Mouse (Mus musculus) olfactory bulb, adult 2 months (tissue): ENCODE results near the gene Ccdc136. TPM values are rescaled to one million over a fixed set of nuclear protein-coding genes. Genes with fewer than 3 reads are reported as not detected.

Source experiments
- H3K27ac ChIP-seq: fragments of 200-500 bp; 2 replicates; pipeline ENCODE4 v1.5.1; 2012; ENCODE audit warnings: low read depth, low read length; ENCODE audit not compliant: insufficient read depth
- H3K4me1 ChIP-seq: fragments of 200-500 bp; 2 replicates; pipeline ENCODE4 v1.6.1; 2012; ENCODE audit warnings: low read length; ENCODE audit not compliant: control insufficient read depth, insufficient read depth
- H3K4me3 ChIP-seq: fragments of 200-500 bp; 2 replicates; pipeline ENCODE4 v1.5.1; 2012; ENCODE audit warnings: mild to moderate bottlenecking, low read depth, low read length, moderate library complexity; ENCODE audit not compliant: insufficient read depth
- CTCF ChIP-seq: fragments of 200-500 bp; IDR thresholded peaks from 2 replicates; pipeline ENCODE4 v1.5.1; 2012; ENCODE audit warnings: low read depth, mild to moderate bottlenecking, low read length, moderate library complexity; ENCODE audit not compliant: insufficient read depth
- POLR2A ChIP-seq: fragments of 200-500 bp; IDR thresholded peaks from 2 replicates; pipeline ENCODE4 v1.6.1; 2012; ENCODE audit warnings: mild to moderate bottlenecking, low read depth, low read length, moderate library complexity; ENCODE audit not compliant: insufficient read depth
- WGBS: fragments of 180-500 bp; shearing (Covaris S2); methylation state at CpG from one replicate; pipeline ENCODE4 v1.1.7; 2018; 5-methylcytosine and 5-hydroxymethylcytosine counted together
- polyA plus RNA-seq: library from polyadenylated mRNA; stranded (reverse); fragments of >200 nt; gene quantifications from 2 replicates; pipeline ENCODE4 v1.2.4, GENCODE M21; 2012; ENCODE audit warnings: low replicate concordance; ENCODE audit not compliant: missing spikeins, insufficient read depth, insufficient read length

Ccdc136 gene
- polyA plus RNA-seq, 1 experiment = not detected

- WGBS = 44% methylated on average over 27 of the region's 27 CpGs
- peak overlapping the region; percentile 8 for H3K4me3 ChIP-seq
Measured at GRCm38 (mm10) chr6:29433804-29434795, 38.0 kb downstream of the Ccdc136 start.

GRCm38 (mm10) chr6:29434911-29435691 lies 39.0 kb downstream of the Ccdc136 start:
- Histone ChIP-seq H3K4me3 (no peak overlapping the region), H3K4me1 (peaks cover 51% of the 10 kb centered on the region), H3K27ac (no peak overlapping the region)
- TF ChIP-seq CTCF = no peak
- no peak for TF ChIP-seq POLR2A
- 28% methylated on average over 13 of the region's 13 CpGs for WGBS

More at GRCm38 (mm10) chr6:29433804-29434795, 38.0 kb downstream of the Ccdc136 start:
- TF ChIP-seq POLR2A (no peak), CTCF (no peak)
- no peak overlapping the region for H3K27ac ChIP-seq
- H3K4me1 ChIP-seq = peaks cover 50% of the 10 kb centered on the region

- peaks cover 46% of the 10 kb centered on the region for H3K4me1 ChIP-seq
- WGBS = 44% methylated on average over 6 of the region's 6 CpGs
- H3K4me3 ChIP-seq = no peak overlapping the region
- TF ChIP-seq POLR2A (no peak), CTCF (no peak)
- peak overlapping the region; percentile 15; the same call in 1 of the 2 replicates for H3K27ac ChIP-seq
Measured at GRCm38 (mm10) chr6:29435940-29436451, 39.9 kb downstream of the Ccdc136 start.

- TF ChIP-seq CTCF (no peak), POLR2A (no peak)
- 7% methylated on average over 11 of the region's 11 CpGs for WGBS
- no peak overlapping the region for H3K4me3 ChIP-seq
- peaks cover 43% of the 10 kb centered on the region for H3K4me1 ChIP-seq
- H3K27ac ChIP-seq = no peak overlapping the region
Measured at GRCm38 (mm10) chr6:29436461-29436934, 40.4 kb downstream of the Ccdc136 start.

- Histone ChIP-seq H3K4me1 (peaks cover 24% of the 10 kb centered on the region), H3K27ac (no peak overlapping the region), H3K4me3 (no peak overlapping the region)
- TF ChIP-seq CTCF (no peak), POLR2A (no peak)
- WGBS = 63% methylated on average over 4 of the region's 4 CpGs
Measured at GRCm38 (mm10) chr6:29439251-29439650, 43.1 kb downstream of the Ccdc136 start.

GRCm38 (mm10) chr6:29439789-29440188 lies 43.7 kb downstream of the Ccdc136 start:
- Histone ChIP-seq H3K4me3 (no peak overlapping the region), H3K27ac (no peak overlapping the region), H3K4me1 (peaks cover 22% of the 10 kb centered on the region)
- 73% methylated on average over 6 of the region's 6 CpGs for whole genome bisulfite sequencing
- no peak for TF ChIP-seq CTCF
- no peak for TF ChIP-seq POLR2A

- no peak overlapping the region for H3K4me3 ChIP-seq
- H3K4me1 ChIP-seq = no peaks in the 10 kb centered on the region
- H3K27ac ChIP-seq = no peak overlapping the region
- TF ChIP-seq POLR2A (no peak), CTCF (no peak)
- 74% methylated on average over 11 of the region's 11 CpGs for WGBS
Measured at GRCm38 (mm10) chr6:29444773-29445172, 48.7 kb downstream of the Ccdc136 start.

GRCm38 (mm10) chr6:29445354-29445753 lies 49.2 kb downstream of the Ccdc136 start:
- TF ChIP-seq POLR2A (no peak), CTCF (no peak)
- WGBS = 94% methylated on average over 7 of the region's 7 CpGs

GRCm38 (mm10) chr6:29449858-29450257 lies 53.7 kb downstream of the Ccdc136 start:
- TF ChIP-seq CTCF = no peak
- TF ChIP-seq POLR2A = no peak
- Histone ChIP-seq H3K4me1 (no peaks in the 10 kb centered on the region), H3K27ac (no peak overlapping the region), H3K4me3 (no peak overlapping the region)
- WGBS = 41% methylated on average over 4 of the region's 4 CpGs

More at GRCm38 (mm10) chr6:29445354-29445753, 49.2 kb downstream of the Ccdc136 start:
- H3K27ac ChIP-seq = no peak overlapping the region
- H3K4me1 ChIP-seq = no peaks in the 10 kb centered on the region
- H3K4me3 ChIP-seq = no peak overlapping the region
